Mouse (Mus musculus) limb, embryonic 13.5 days (tissue): ENCODE data around the gene Rp9. TPM values are rescaled to one million over a fixed set of nuclear protein-coding genes. Genes with fewer than 3 reads are reported as not detected.

Experiments used
- ATAC-seq: fragments of 200-750 bp; cut with Nextera tagmentation; 2 replicates; pipeline ENCODE4 v1.8.0; 2017; ENCODE audit warnings: low read depth, moderate number of reproducible peaks, moderate TSS enrichment; ENCODE audit not compliant: low FRiP score
- H3K27ac ChIP-seq: fragments of 300-500 bp; sonication (generic); 2 replicates; pipeline ENCODE4 v1.5.1; 2015; ENCODE audit warnings: inconsistent platforms, mild to moderate bottlenecking, moderate library complexity
- H3K27me3 ChIP-seq: fragments of 300-500 bp; sonication (generic); 2 replicates; pipeline ENCODE4 v1.6.1; 2015; ENCODE audit warnings: mild to moderate bottlenecking, inconsistent platforms
- H3K36me3 ChIP-seq: fragments of 300-500 bp; sonication (generic); 2 replicates; pipeline ENCODE4 v1.6.1; 2015; ENCODE audit warnings: inconsistent platforms, mild to moderate bottlenecking, moderate library complexity
- H3K4me1 ChIP-seq: fragments of 300-500 bp; sonication (generic); 2 replicates; pipeline ENCODE4 v1.6.1; 2015; ENCODE audit warnings: inconsistent platforms
- H3K4me2 ChIP-seq: fragments of 300-500 bp; sonication (generic); replicated peaks from 2 replicates; pipeline ENCODE4 v1.6.1; 2015; ENCODE audit warnings: inconsistent platforms, mild to moderate bottlenecking, moderate library complexity
- H3K4me3 ChIP-seq: fragments of 300-500 bp; sonication (generic); 2 replicates; pipeline ENCODE4 v1.5.1; 2015; ENCODE audit warnings: moderate library complexity, mild to moderate bottlenecking, inconsistent platforms
- H3K9ac ChIP-seq: fragments of 300-500 bp; sonication (generic); 2 replicates; pipeline ENCODE4 v1.6.1; 2015; ENCODE audit warnings: mild to moderate bottlenecking, inconsistent platforms
- H3K9me3 ChIP-seq: fragments of 300-500 bp; sonication (generic); 2 replicates; pipeline ENCODE4 v1.6.1; 2016; ENCODE audit warnings: inconsistent platforms
- WGBS: fragments of 180-500 bp; shearing (Covaris S2); methylation state at CpG from one replicate; pipeline ENCODE4 v1.1.7; 2015; 5-methylcytosine and 5-hydroxymethylcytosine counted together
- polyA plus RNA-seq: library from polyadenylated mRNA; unstranded; fragments of >200 nt; fragmentation: Nextera tagmentation; extraction: Ambion mirVana; gene quantifications from 2 replicates; pipeline ENCODE4 v1.2.1, GENCODE M21; 2015

Rp9 gene
- polyA plus RNA-seq, 1 experiment from 2014 or later, result 74.1 TPM

DNA sequence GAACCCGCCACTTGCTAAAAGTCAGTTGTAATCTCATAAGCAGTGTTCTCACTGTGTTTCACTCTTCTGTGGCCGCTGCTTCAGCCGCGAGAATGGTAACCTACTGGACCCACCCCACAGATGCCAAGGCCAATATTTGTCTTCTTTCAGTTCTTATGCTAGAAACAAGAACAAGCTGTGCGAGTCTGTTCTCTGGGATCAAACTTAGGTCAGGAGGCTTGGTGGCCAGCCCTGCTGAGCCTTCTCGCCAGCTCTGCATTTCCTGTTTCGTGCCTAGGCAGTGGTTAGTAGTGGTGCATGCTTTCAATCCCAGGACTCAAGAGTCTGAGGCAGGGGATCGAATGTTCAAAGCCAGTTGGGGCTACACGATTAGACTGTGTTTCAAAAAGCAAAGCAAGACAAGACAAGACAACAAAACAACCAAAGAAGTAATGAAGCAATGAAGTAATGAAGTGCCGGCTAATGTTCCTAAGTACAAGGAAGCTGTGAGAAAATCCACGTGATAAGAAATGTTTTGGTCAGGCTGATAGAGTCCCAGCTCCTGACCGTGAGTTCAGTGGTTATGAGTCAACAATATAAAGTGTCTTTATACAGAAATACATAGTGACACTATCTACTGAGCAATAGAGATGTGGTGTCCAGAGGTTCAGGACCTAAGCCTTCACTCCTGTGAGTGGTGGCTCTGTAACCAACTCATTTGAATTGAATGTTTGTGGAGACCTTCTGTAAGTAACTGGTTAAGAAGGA, 15.2 kb upstream of the Rp9 start:
- H3K4me1 ChIP-seq, result 0 out of 2 replicates have a peak, but pooled peaks cover 4% of the 10 kb centered on the region
- no peak overlapping the region for H3K9ac ChIP-seq
- 89% methylated on average over 12 of the region's 12 CpGs for WGBS
- H3K4me3 ChIP-seq, result no peak overlapping the region
- no peaks in the 10 kb centered on the region for H3K9me3 ChIP-seq
- no peaks in the 10 kb centered on the region for H3K36me3 ChIP-seq
- no peak overlapping the region for H3K27ac ChIP-seq
- H3K4me2 ChIP-seq, result no peak overlapping the region
- ATAC-seq, result no peak
- no peaks in the 10 kb centered on the region for H3K27me3 ChIP-seq

DNA sequence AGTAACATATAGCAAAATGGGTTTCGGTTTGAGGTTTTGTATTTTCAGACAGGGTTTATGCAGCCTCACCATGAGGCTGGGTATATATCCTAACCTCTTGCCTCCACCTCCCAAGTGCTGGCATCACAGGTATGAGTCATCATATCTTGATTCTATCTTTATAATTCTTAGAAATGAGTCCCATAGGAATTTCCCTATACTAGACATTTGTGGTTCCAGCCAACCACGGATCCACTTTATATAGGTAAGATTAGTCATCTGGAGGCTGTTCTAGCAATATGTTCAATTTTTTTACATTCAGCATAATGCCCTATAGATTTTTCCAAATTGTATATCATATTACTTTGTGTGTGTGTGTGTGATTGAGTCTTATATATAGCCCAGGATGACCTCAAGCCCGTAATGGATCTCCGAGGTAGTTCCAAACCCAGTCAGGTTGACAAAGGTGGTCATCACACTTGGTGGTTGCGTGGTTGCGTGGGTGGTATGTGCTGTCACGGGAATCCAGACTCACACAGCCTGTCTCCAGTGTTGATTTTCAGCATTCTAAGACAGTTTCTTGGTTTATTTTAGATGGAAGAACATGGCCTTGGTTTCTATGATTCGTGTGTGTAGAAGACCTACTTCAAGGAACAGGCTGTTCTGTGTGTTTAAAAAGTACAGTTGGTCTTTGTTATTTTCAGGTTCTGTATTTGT, 14.5 kb upstream of the Rp9 start:
- Histone ChIP-seq H3K9ac (no peak overlapping the region), H3K4me3 (no peak overlapping the region), H3K27ac (no peak overlapping the region), H3K4me2 (no peak overlapping the region), H3K27me3 (no peaks in the 10 kb centered on the region), H3K36me3 (no peaks in the 10 kb centered on the region), H3K9me3 (no peaks in the 10 kb centered on the region), H3K4me1 (0 out of 2 replicates have a peak, but pooled peaks cover 4% of the 10 kb centered on the region)
- no peak for ATAC-seq
- WGBS, result 95% methylated on average over 8 of the region's 8 CpGs

DNA sequence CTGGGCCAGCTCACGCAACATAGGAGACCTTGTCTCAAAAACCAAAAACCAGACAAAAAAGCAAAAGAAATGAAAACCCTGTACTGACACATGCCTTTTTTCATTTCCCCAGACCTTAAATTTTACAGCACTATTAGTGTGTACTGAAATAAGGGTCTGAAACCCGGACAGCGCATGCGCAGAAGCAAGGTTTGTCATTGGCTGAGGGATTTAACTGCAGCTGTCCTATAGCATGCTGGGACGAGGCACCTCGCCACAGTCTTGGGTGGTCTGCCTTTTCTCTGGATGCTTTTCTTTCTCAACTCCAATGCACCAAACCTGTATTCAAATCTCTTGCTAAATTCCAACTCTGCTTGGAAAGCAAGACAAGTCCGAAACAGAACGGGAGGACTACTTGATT, 9.4 kb upstream of the Rp9 start:
- Histone ChIP-seq H3K27me3 (no peaks in the 10 kb centered on the region), H3K4me2 (no peak overlapping the region), H3K27ac (no peak overlapping the region), H3K4me3 (no peak overlapping the region), H3K9me3 (no peaks in the 10 kb centered on the region), H3K4me1 (peaks cover 13% of the 10 kb centered on the region), H3K36me3 (no peaks in the 10 kb centered on the region), H3K9ac (no peak overlapping the region)
- ATAC-seq, result no peak
- 86% methylated on average over 8 of the region's 8 CpGs for WGBS

DNA sequence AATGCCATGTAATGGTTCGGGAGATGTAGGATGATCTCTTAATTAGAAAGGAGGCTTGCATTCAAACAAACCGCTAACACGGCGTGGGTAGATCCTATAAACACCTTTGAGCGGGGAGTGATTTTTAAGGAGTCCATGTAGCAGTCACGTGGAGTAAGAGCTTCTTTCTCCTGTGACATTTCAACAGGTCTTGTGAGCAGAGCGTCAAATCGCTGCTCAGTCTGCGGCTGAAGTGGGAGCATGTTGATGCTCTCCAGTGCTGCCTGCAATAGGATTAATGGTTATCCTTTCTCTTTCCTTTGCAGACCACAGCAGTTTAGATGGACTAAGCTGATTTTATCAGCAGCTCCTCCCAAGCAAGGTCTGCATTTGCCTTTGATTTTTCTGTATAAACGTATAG, 6.7 kb upstream of the Rp9 start:
- WGBS, result 4% methylated on average over 10 of the region's 10 CpGs
- no peaks in the 10 kb centered on the region for H3K36me3 ChIP-seq

DNA sequence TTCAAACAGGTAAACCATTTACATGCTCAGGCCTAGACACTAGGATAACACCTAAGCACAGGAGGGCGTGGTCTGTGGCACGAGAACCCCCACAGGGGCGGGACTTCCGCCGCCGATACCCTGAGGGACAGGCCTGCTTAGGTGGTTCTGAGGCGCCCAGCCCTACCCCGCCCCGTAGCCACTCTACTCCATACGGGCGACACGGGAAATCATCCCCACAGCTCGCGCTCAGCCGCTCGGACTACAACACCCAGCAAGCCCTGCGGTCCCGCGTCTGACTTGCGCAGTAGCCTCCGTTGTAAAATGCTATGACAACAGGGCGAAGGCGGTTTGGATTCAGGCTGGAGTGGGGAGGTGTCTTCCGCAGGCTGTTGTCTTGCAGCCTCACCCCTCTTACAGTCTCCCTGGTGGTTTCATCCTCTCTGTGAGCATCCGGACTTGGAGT, 5.9 kb upstream of the Rp9 start, which contains the start of gene Bbs9:
Gene Bbs9 (plus strand): TSS at position 292 of the 445 bp plus-strand sequence.
- peak within 1 kb of the TSS; percentile 55 for H3K27ac ChIP-seq
- peak; percentile 98 for ATAC-seq
- peak within 1 kb of the TSS; percentile 75 for H3K9ac ChIP-seq
- peaks cover 13% of the 10 kb centered on the region for H3K4me1 ChIP-seq
- WGBS, result under 1% methylated on average over 25 of the region's 25 CpGs
- no peaks in the 10 kb centered on the region for H3K9me3 ChIP-seq
- H3K27me3 ChIP-seq, result no peaks in the 10 kb centered on the region
- H3K36me3 ChIP-seq, result no peaks in the 10 kb centered on the region
- peak within 1 kb of the TSS; percentile 74 for H3K4me3 ChIP-seq
- H3K4me2 ChIP-seq, result peak within 1 kb of the TSS; percentile 92

More for the DNA sequence above, 6.7 kb upstream of the Rp9 start:
- Histone ChIP-seq H3K4me3 (peak overlapping the region; percentile 74), H3K27ac (no peak overlapping the region), H3K4me1 (peaks cover 13% of the 10 kb centered on the region), H3K9me3 (no peaks in the 10 kb centered on the region), H3K9ac (peak overlapping the region; percentile 75), H3K27me3 (no peaks in the 10 kb centered on the region), H3K4me2 (peak overlapping the region; percentile 92)
- ATAC-seq, result no peak

DNA sequence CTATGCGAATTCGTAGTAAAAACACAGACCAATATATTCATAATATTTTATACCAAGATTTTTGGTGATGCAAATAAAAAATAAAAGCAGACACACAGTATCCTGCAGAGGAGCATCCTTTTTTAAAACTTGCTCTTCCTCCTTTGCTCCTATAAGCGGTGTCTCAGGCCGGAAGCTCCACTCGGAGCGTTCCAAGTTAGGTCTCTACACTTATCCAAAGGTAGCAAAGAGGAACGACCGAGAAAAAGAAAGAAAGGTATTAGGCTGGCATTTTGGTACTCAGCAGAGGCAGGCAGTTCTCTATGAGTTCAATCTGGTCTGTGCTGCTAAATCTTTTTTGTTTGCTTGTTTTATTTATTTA, 664 bp downstream of the Rp9 start:
- WGBS, result 83% methylated on average over 8 of the region's 8 CpGs
- no peak overlapping the region for H3K4me2 ChIP-seq

DNA sequence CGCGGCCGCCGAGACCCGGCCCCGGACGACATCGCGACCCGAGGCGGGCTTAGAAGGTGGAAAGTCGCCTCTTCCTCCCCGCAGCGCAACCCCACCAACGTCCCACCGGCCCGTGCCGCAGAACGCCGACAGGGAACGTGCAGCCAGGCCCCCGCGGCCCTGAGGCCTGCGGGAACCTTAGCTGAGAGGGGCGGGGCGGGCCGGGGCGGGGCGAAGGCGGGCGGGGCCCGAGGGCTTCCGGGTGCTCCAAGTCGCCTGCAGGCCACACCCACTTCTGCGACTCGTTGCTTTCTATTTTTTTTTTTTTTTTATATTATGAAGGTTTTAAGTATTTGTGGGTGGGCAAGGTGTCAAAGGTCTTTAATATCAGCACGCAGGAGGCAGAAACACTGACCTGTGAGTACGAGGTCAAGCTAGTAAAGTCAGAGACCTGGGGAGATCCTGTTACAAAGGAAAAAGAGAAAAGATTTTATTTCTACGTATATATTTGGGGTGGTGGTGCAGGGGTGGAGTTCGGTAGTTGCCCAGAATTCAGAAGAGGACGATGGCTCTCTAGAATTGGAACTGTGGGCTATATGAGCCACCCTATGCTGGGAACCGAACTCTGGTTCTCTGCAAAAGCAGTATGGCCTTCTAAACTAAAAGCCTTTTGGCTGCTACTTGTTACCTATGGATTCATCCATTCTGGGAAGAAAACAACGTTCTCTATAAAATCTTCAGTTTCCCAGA, 1.2 kb downstream of the Rp9 start:
- ATAC-seq, result peak; percentile 90
- Histone ChIP-seq H3K9ac (peak overlapping the region; percentile 93), H3K4me3 (peak overlapping the region; percentile 90), H3K36me3 (peaks cover 21% of the 10 kb centered on the region), H3K4me2 (peak overlapping the region; percentile 74), H3K4me1 (peaks cover 8% of the 10 kb centered on the region; the same call in 1 of the 2 replicates), H3K27me3 (no peaks in the 10 kb centered on the region), H3K9me3 (no peaks in the 10 kb centered on the region), H3K27ac (peak overlapping the region; percentile 87)
- WGBS, result 3% methylated on average over 39 of the region's 43 CpGs

More for the DNA sequence above, 664 bp downstream of the Rp9 start:
- Histone ChIP-seq H3K4me1 (peaks cover 8% of the 10 kb centered on the region; the same call in 1 of the 2 replicates), H3K9ac (no peak overlapping the region), H3K9me3 (no peaks in the 10 kb centered on the region), H3K27me3 (no peaks in the 10 kb centered on the region), H3K27ac (no peak overlapping the region), H3K4me3 (no peak overlapping the region), H3K36me3 (peaks cover 17% of the 10 kb centered on the region)
- ATAC-seq, result no peak

DNA sequence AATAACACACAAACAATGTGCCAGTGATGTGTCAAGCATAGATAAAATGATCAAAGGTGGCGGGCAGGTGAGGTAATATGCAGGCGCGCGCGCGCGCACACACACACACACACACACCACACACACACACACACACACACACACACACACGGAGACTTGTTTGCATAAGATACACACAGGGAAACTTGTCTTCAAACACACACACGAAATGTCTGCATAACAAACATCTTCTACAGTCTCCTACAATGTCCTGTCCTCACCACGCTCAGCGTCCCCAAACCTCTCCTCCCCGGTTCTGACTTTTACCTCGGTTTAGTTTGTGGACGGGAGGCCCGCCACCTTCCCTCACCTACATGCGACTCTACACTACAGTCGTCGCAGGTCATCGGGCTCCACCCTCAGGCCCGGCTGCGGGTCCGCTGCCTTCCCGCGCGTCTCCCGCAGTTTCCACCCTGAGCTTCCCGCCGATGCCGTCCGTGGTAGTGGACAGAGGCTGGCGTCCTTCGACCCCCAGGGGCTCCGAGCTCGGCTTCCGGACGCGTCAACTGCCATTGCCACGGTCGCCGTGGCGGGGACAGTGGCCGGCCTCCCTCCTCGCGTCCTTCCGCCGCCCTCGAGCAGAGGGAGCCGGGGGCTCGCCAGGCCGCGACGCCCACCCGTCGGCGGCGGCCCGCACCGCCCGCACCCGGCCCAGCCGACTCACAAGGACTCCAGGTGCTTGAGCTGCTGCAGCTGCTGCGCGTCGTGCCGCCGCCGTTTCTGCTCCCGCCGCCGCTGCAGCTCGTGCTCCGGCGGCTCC, 2.0 kb downstream of the Rp9 start:
- H3K9me3 ChIP-seq, result no peaks in the 10 kb centered on the region
- H3K9ac ChIP-seq, result peak overlapping the region; percentile 93
- peak overlapping the region; percentile 90 for H3K4me3 ChIP-seq
- peak overlapping the region; percentile 87 for H3K27ac ChIP-seq
- WGBS, result under 1% methylated on average over 73 of the region's 73 CpGs
- H3K4me1 ChIP-seq, result peaks cover 8% of the 10 kb centered on the region; the same call in 1 of the 2 replicates
- H3K36me3 ChIP-seq, result peaks cover 26% of the 10 kb centered on the region
- peak overlapping the region; percentile 74 for H3K4me2 ChIP-seq
- H3K27me3 ChIP-seq, result no peaks in the 10 kb centered on the region
- ATAC-seq, result peak; percentile 74

DNA sequence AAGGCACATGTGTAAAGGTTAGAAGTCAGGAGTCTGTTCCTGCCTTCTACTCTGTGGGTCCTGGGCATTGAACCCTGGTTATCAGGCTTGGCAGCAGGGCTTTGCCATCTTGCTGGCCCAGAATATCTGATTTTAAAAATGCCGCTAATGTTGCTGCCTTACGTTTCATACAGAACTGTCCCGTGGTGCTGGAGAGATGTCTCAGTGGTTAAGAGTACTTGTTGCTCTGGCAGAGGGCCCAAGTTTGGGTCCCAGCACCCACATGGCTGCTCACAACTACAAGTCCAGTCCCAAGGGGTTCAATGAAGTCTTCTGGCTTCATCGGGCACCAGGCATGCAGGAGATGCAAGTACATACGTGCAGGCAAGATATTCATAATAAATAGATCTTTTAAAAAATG, 3.3 kb downstream of the Rp9 start:
- Histone ChIP-seq H3K9ac (no peak overlapping the region), H3K4me1 (peaks cover 8% of the 10 kb centered on the region; the same call in 1 of the 2 replicates), H3K4me2 (no peak overlapping the region), H3K27ac (no peak overlapping the region), H3K4me3 (no peak overlapping the region), H3K27me3 (no peaks in the 10 kb centered on the region), H3K9me3 (no peaks in the 10 kb centered on the region), H3K36me3 (peaks cover 35% of the 10 kb centered on the region)
- 96% methylated on average over 5 of the region's 5 CpGs for WGBS
- ATAC-seq, result no peak

DNA sequence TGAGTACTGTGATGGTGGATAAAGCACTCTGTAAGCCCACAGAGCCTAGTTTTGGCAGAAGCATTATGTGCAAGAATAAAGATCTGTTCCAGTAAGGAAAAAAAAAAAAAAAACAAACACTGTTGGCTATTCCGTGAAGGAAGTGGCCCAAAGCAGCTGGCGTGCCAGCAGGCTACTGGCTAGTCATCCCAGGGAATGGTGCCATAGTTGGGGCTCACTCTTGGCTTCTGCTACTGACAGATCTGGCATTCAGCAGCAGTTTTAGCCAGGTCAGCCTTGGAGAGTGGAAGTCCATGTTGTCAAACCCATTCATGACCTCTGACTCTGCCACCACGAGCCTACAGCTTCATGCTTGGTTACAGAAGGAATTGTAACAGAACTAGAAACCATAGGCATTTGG, 7.6 kb downstream of the Rp9 start:
- H3K4me2 ChIP-seq, result no peak overlapping the region
- H3K27ac ChIP-seq, result no peak overlapping the region
- no peaks in the 10 kb centered on the region for H3K27me3 ChIP-seq
- no peak overlapping the region for H3K4me3 ChIP-seq
- 92% methylated on average over 3 of the region's 3 CpGs for whole genome bisulfite sequencing
- peaks cover 55% of the 10 kb centered on the region for H3K36me3 ChIP-seq
- H3K9ac ChIP-seq, result no peak overlapping the region
- no peak for ATAC-seq
- no peaks in the 10 kb centered on the region for H3K9me3 ChIP-seq
- 0 out of 2 replicates have a peak, but pooled peaks cover 6% of the 10 kb centered on the region for H3K4me1 ChIP-seq

DNA sequence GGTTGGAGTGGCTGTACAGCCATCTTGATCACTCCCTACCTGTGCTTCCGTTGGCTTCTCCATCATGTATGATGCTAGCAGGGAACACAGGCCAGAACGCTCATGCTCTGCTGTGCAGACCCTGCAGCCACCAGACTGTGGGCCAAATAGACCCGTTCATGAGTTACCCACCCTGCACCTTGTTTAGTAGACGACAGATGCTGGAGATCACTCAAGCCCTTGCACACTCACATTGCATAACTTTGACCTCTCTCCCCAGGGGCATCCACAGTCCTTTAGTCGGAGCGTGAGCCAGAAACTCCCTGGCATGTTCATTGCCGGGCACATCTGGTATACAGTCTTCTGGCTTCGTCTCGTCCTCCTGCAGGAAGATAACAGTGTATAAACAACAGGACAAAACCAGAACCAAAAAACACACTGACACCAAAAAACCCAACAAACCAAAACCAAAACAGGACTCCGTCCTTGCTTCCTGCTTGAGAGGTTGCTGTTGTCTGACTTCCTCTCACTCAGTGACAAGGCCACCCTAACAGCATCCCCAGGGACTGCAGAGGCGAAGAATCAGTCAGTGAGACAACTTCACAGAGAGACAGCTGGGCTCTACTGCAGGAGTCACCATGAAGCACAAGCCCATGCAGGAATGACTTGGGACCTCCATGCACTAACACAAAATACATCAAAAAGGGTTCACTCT, 12.3 kb downstream of the Rp9 start:
- Histone ChIP-seq H3K4me3 (no peak overlapping the region), H3K9me3 (no peaks in the 10 kb centered on the region), H3K4me1 (0 out of 2 replicates have a peak, but pooled peaks cover 3% of the 10 kb centered on the region), H3K27ac (no peak overlapping the region), H3K27me3 (no peaks in the 10 kb centered on the region), H3K4me2 (no peak overlapping the region), H3K9ac (no peak overlapping the region), H3K36me3 (peaks cover 75% of the 10 kb centered on the region)
- ATAC-seq, result no peak
- 89% methylated on average over 11 of the region's 11 CpGs for WGBS
